Comparison of ENCODE assay signal across 26 mouse cellular contexts in genomic region chr4:59901810-59902209, GRCm38 (mm10). TPM values are rescaled to one million over a fixed set of nuclear protein-coding genes. Genes with fewer than 3 reads are reported as not detected.
DNase-seq lines count a peak whose midpoint lies in the region; ATAC-seq and TF ChIP-seq lines count a peak whose summit lies in the region.
"Had no signal": no experiment of that assay in that cellular context is flagged by ENCODE, and none has a peak within 500 bp of the region (broad histone marks: within the 10 kb centered on the region; RNA-seq: fewer than 3 reads in every experiment).

No protein-coding gene starts in this region.

- H3K36me3 ChIP-seq in heart, embryonic 10.5 days = peaks cover 2% of the 10 kb centered on the region; the same call in 1 of the 2 replicates
- peaks cover 18% of the 10 kb centered on the region for H3K36me3 ChIP-seq in heart, embryonic 14.5 days (ENCODE audit: control insufficient read depth, insufficient read depth, low read length)
- H3K36me3 ChIP-seq in lung, embryonic 14.5 days (ENCODE audit: insufficient read depth) = peaks cover 12% of the 10 kb centered on the region

- H3K9me3 ChIP-seq in heart, embryonic 10.5 days = no peaks in the 10 kb centered on the region
- H3K9me3 ChIP-seq in heart, embryonic 14.5 days (ENCODE audit: control insufficient read depth, low read length) = no peaks in the 10 kb centered on the region
- no peaks in the 10 kb centered on the region for H3K9me3 ChIP-seq in lung, embryonic 14.5 days (ENCODE audit: low read depth, low read length)
- H3K9me3 ChIP-seq: embryonic facial prominence, embryonic 12.5 days; forebrain, embryonic 12.5 days; hindbrain, embryonic 12.5 days had no signal

- H3K4me2 ChIP-seq in heart, embryonic 14.5 days (ENCODE audit: low read length) = no peak overlapping the region
- no peak overlapping the region for H3K4me2 ChIP-seq in lung, embryonic 14.5 days
- H3K4me2 ChIP-seq: embryonic facial prominence, embryonic 12.5 days; forebrain, embryonic 12.5 days; hindbrain, embryonic 12.5 days had no signal

- no peaks in the 10 kb centered on the region for H3K27me3 ChIP-seq in heart, embryonic 10.5 days (ENCODE audit: insufficient read depth, poor library complexity, severe bottlenecking)
- H3K27me3 ChIP-seq in heart, embryonic 14.5 days (ENCODE audit: control insufficient read depth, insufficient read depth, low read length) = no peaks in the 10 kb centered on the region
- H3K27me3 ChIP-seq in lung, embryonic 14.5 days (ENCODE audit: insufficient read depth, low read length) = no peaks in the 10 kb centered on the region
- H3K27me3 ChIP-seq: embryonic facial prominence, embryonic 12.5 days; forebrain, embryonic 12.5 days; hindbrain, embryonic 12.5 days had no signal

- ATAC-seq in heart, embryonic 14.5 days (ENCODE audit: insufficient number of reproducible peaks, insufficient read depth, low FRiP score, low read depth) = no peak
- no peak for ATAC-seq in lung, embryonic 14.5 days (ENCODE audit: insufficient read depth)
- ATAC-seq: forebrain, embryonic 16.5 days; hindbrain, embryonic 16.5 days; inflammation-experienced regulatory T-cells, adult 6 months; intestine, postnatal 0 days had no signal

- intact Hi-C loops in heart, postnatal 14 days (cut with DNase I) = no loop called here

- no peak for DNase-seq in heart, embryonic 10.5 days (ENCODE audit: low spot score)
- DNase-seq in heart, postnatal 14 days = no peak
- no peak for DNase-seq in heart, adult 9 months (ENCODE audit: low spot score in 2 of 2)
- peak; percentile 15 for DNase-seq in lung, embryonic 14.5 days
- no peak for DNase-seq in lung, adult 18-20 months
- DNase-seq: cerebellum, adult 11 months; cerebellum, adult 8-10 months; embryo, embryonic 11 days; gastrocnemius, postnatal 10 days had no signal

- H3K4me3 ChIP-seq in heart, embryonic 10.5 days = no peak overlapping the region
- no peak overlapping the region for H3K4me3 ChIP-seq in heart, embryonic 14.5 days (ENCODE audit: control insufficient read depth in 1 of 2, insufficient read depth in 1 of 2, low read depth in 1 of 2, low read length in 2 of 2)
- H3K4me3 ChIP-seq in lung, embryonic 14.5 days (ENCODE audit: low read depth, low read length) = no peak overlapping the region
- H3K4me3 ChIP-seq: embryonic facial prominence, embryonic 12.5 days; forebrain, embryonic 12.5 days; hindbrain, embryonic 12.5 days had no signal

- peaks cover 36% of the 10 kb centered on the region for H3K4me1 ChIP-seq in heart, embryonic 10.5 days
- H3K4me1 ChIP-seq in heart, embryonic 14.5 days (ENCODE audit: control insufficient read depth in 2 of 2, insufficient read depth in 2 of 2, low read length in 2 of 2) = peaks cover 45 to 53% of the 10 kb centered on the region in 2 experiments
- H3K4me1 ChIP-seq in lung, embryonic 14.5 days (ENCODE audit: insufficient read depth) = no peaks in the 10 kb centered on the region
- H3K4me1 ChIP-seq: embryonic facial prominence, embryonic 12.5 days; forebrain, embryonic 12.5 days; hindbrain, embryonic 12.5 days had no signal

- 85% methylated on average over 6 of the region's 6 CpGs for WGBS in heart, embryonic 10.5 days
- 83% methylated on average over 6 of the region's 6 CpGs for WGBS in heart, embryonic 14.5 days
- WGBS in lung, embryonic 14.5 days = 67% methylated on average over 6 of the region's 6 CpGs

- peak overlapping the region; percentile 67 for H3K27ac ChIP-seq in heart, embryonic 10.5 days
- H3K27ac ChIP-seq in heart, embryonic 14.5 days (replicated peaks in 1 of 2; ENCODE audit: control insufficient read depth in 1 of 2, insufficient read depth in 1 of 2, low read depth in 2 of 2, low read length in 2 of 2) = peak overlapping the region; percentile 18 to 20; a peak in 1 of 4 replicates
- no peak overlapping the region for H3K27ac ChIP-seq in lung, embryonic 14.5 days (ENCODE audit: low read depth)
- H3K27ac ChIP-seq: embryonic facial prominence, embryonic 12.5 days; forebrain, embryonic 12.5 days; hindbrain, embryonic 12.5 days had no signal

- no peak overlapping the region for H3K9ac ChIP-seq in heart, embryonic 14.5 days (ENCODE audit: low read length)
- H3K9ac ChIP-seq in lung, embryonic 14.5 days = no peak overlapping the region
- H3K9ac ChIP-seq: embryonic facial prominence, embryonic 12.5 days; forebrain, embryonic 12.5 days; hindbrain, embryonic 12.5 days had no signal

- no peak for TF ChIP-seq CTCF in lung, embryonic 14.5 days (IDR thresholded peaks at IDR 0.05; ENCODE audit: low read depth)

RNA-seq across cellular contexts. Expression of gene Slc46a2, which starts 13.0 kb away (rescaled TPM):
- 0.10 and 0.17 TPM in 2 replicates for polyA plus RNA-seq in heart, embryonic 10.5 days (2016; fragmentation: Nextera tagmentation; extraction: Ambion mirVana)
- under 1 TPM; 0.12 to 0.93 TPM for total RNA-seq in heart, postnatal 14 days (2021)
- polyA plus RNA-seq in heart, embryonic 14.5 days (2014; fragmentation: Nextera tagmentation; extraction: Ambion mirVana) = 0.11 and 0.18 TPM in 2 replicates
- polyA plus RNA-seq in lung, embryonic 14.5 days (2014; fragmentation: Nextera tagmentation; extraction: Ambion mirVana) = 0.07 and 0.12 TPM in 2 replicates
- total RNA-seq: adrenal gland, postnatal 10 days; adrenal gland, postnatal 4 days; common myeloid progenitor, adult 5-6 weeks; gastrocnemius, postnatal 10 days; gastrocnemius, postnatal 4 days; MEL had no signal
- polyA plus RNA-seq: brain, embryonic 14.5 days; C2C12; forebrain, embryonic 12.5 days; forebrain, embryonic 16.5 days; frontal cortex, adult 2 months; intestine, postnatal 0 days had no signal

RNA-seq across cellular contexts. Expression of gene Mup4, which starts 58.7 kb away (rescaled TPM):
- polyA plus RNA-seq in heart, embryonic 10.5 days (2016; fragmentation: Nextera tagmentation; extraction: Ambion mirVana) = not detected in 2 replicates
- total RNA-seq in heart, postnatal 14 days (2021) = not detected
- not detected in 2 replicates for polyA plus RNA-seq in heart, embryonic 14.5 days (2014; fragmentation: Nextera tagmentation; extraction: Ambion mirVana)
- not detected in 2 replicates for polyA plus RNA-seq in lung, embryonic 14.5 days (2014; fragmentation: Nextera tagmentation; extraction: Ambion mirVana)
- total RNA-seq: adrenal gland, postnatal 10 days; adrenal gland, postnatal 4 days; common myeloid progenitor, adult 5-6 weeks; gastrocnemius, postnatal 10 days; gastrocnemius, postnatal 4 days; heart, adult 8-10 months; MEL had no signal
- polyA plus RNA-seq: brain, embryonic 14.5 days; C2C12; embryonic facial prominence, embryonic 12.5 days; forebrain, embryonic 12.5 days; forebrain, embryonic 16.5 days; frontal cortex, adult 2 months; hindbrain, embryonic 12.5 days; hindbrain, embryonic 16.5 days; inflammation-experienced regulatory T-cells, adult 6 months; intestine, postnatal 0 days had no signal
